Mouse (Mus musculus) thymus, postnatal 14 days (tissue): ENCODE data around the gene Olfr907.

Experiments used
- DNase-seq: peaks from one replicate; pipeline ENCODE4 v3.0.0; 2021

Olfr907 gene

DNA sequence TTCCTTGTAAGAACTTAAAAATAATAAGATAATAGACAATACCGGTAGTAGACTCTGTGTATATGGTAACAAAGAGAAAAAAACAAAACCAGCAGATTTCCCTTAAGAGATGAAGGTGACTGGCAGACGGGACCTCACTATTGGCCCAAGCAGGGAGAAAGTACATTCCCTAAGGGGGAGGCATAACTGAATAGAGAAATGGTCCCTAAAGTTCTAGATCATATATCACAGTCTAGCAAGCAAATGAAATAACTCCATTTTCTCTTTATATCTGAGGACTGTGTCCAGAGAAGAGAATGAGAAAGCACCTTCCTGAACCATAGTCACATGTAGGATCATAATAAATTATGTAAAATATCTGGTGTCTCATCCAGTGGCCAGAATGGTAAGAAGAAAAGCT, at the start of gene Olfr907:
TSS of gene Olfr907 (plus strand) at position 301 of the 400 bp plus-strand sequence.
- no peak for DNase-seq

DNA sequence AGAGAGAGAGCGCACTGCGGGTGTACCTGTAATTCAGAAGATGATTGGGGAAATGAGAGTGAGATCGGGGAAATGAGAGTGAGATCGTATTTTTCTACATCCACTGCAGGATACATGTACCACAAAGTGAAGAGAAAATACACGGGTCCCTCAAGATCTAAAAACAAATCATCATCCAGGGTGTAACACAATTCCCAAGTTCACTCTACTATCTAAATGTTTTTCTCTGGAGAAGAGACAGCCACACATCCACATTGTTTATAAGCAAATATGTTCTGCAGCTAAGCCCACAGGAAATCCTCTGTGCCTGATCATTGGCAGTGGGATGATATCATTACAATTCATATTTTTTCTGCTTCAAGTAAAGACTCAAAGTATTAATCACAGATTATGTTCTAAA, 48.2 kb upstream of the Olfr907 start, which contains the start of gene Olfr902:
TSS of gene Olfr902 (plus strand) at position 301 of the 400 bp plus-strand sequence.
- DNase-seq = no peak

- DNase-seq = no peak
Measured at GRCm38 (mm10) chr9:38462844-38463243, 32.8 kb upstream of the Olfr907 start, which contains the start of gene Olfr904. Gene Olfr904, plus strand, starts transcription at chr9:38463144.

DNA sequence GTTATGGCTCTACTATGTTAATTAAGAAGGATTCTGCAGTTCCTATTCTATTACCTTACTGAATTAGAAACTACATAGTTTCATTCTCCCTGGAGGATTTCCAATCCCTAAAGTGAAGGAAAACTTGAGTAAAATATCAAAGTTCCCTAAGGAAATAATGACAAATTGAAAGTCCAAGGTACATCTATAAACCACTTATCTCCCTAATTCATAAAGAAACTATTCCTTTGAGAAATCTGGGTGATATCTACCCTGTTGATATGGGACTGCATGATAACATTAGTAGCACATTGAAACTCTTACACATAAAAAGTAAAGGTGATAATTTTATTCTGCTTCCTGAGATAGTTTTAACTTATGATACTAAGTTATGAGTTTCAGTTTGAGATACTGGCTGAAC, 24.8 kb upstream of the Olfr907 start, which contains the start of gene Olfr905:
TSS of gene Olfr905 (plus strand) at position 301 of the 400 bp plus-strand sequence.
- DNase-seq = no peak

DNA sequence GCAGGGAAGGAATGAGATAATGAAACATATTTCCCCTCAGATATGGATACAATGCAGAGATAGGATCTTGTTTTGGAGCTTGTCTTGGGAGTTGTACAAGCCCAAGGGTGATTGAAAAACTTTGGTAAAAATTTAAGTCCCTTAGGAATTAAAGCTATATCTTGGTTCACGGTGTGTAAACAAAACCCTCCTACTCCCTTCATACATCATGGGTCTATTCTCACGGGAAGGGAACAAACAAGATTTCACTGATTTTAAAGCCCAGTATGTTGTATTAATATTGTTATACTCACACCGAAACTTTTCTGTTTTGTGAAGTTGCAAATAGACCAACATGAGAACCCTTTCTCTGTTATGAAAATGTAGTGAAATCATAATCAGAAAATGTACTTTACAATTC, 8.8 kb upstream of the Olfr907 start, which contains the start of gene Olfr906:
TSS of gene Olfr906 (plus strand) at position 301 of the 400 bp plus-strand sequence.
- no peak for DNase-seq

DNA sequence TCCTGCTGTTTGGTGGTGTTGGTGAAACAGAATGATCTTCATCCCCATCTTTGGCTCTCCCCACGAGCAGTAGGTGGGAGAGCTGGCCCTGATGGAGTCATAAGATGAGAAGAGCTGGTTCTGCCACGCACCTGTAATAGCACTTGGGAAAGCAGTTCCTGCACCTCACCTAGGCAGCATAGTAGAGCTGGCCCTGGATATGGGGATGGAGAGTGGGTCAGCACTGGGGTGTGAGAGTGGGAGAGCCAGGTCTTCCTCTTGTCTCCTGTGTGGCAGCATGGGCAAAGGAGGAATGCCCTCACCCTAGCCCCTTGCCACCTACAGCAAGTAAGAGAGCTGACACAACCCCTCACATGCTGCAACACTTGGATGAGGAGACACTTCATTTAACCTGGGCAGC, 16.8 kb downstream of the Olfr907 start:
- DNase-seq = no peak

- DNase-seq = no peak
Measured at GRCm38 (mm10) chr9:38521280-38521679, 25.7 kb downstream of the Olfr907 start, which contains the start of gene Olfr911-ps1. Gene Olfr911-ps1, plus strand, starts transcription at chr9:38521580.

GRCm38 (mm10) chr9:38537549-38537948, 41.9 kb downstream of the Olfr907 start, which contains the start of gene Olfr910:
Gene Olfr910, plus strand, starts transcription at chr9:38537849.
- no peak for DNase-seq
